Mouse (Mus musculus) forebrain, postnatal 0 days (tissue): ENCODE measurements around the gene Nos1ap. TPM values are rescaled to one million over a fixed set of nuclear protein-coding genes. Genes with fewer than 3 reads are reported as not detected.

Source experiments
- ATAC-seq: fragments of 200-750 bp; cut with Nextera tagmentation; 2 replicates; pipeline ENCODE4 v1.8.0; 2017; ENCODE audit warnings: mild to moderate bottlenecking, moderate library complexity
- DNase-seq: peaks from one replicate; pipeline ENCODE4 v3.0.0-alpha.2; 2015
- H3K27ac ChIP-seq: fragments of 300-500 bp; sonication (generic); 2 replicates; pipeline ENCODE4 v1.5.1; 2014; ENCODE audit warnings: low read depth, mild to moderate bottlenecking, antibody characterized with exemption, low read length, moderate library complexity, mixed read lengths
- H3K27me3 ChIP-seq: fragments of 300-500 bp; sonication (generic); 2 replicates; pipeline ENCODE4 v1.6.1; 2014; ENCODE audit warnings: mild to moderate bottlenecking, low read length, mixed read lengths; ENCODE audit not compliant: insufficient read depth
- H3K36me3 ChIP-seq: fragments of 300-500 bp; sonication (generic); 2 replicates; pipeline ENCODE4 v1.6.1; 2014; ENCODE audit warnings: mild to moderate bottlenecking, moderate library complexity; ENCODE audit not compliant: insufficient read depth
- H3K4me1 ChIP-seq: fragments of 300-500 bp; sonication (generic); 2 replicates; pipeline ENCODE4 v1.6.1; 2014; ENCODE audit warnings: antibody characterized with exemption; ENCODE audit not compliant: insufficient read depth
- H3K4me2 ChIP-seq: fragments of 300-500 bp; sonication (generic); 2 replicates; pipeline ENCODE4 v1.6.1; 2014; ENCODE audit warnings: low read depth, mild to moderate bottlenecking, moderate library complexity
- H3K4me3 ChIP-seq: fragments of 300-500 bp; sonication (generic); 2 replicates; pipeline ENCODE4 v1.5.1; 2014; ENCODE audit warnings: low read depth, low read length, mixed read lengths
- H3K9ac ChIP-seq: fragments of 300-500 bp; sonication (generic); 2 replicates; pipeline ENCODE4 v1.6.1; 2014; ENCODE audit warnings: mild to moderate bottlenecking
- H3K9me3 ChIP-seq: fragments of 300-500 bp; sonication (generic); 2 replicates; pipeline ENCODE4 v1.6.1; 2016; ENCODE audit warnings: low read length
- CTCF ChIP-seq: sonication (generic); IDR thresholded peaks from 2 replicates; pipeline ENCODE4 v1.5.1; 2016; ENCODE audit warnings: antibody characterized with exemption, control low read depth, low read depth
- WGBS: fragments of 180-500 bp; shearing (Covaris S2); extraction: QIAGEN DNeasy Blood & Tissue Kit; methylation state at CpG from one replicate; pipeline ENCODE4 v1.1.7; 2014; 5-methylcytosine and 5-hydroxymethylcytosine counted together
- polyA plus RNA-seq: library from polyadenylated mRNA; unstranded; fragments of >200 nt; fragmentation: Nextera tagmentation; extraction: Ambion mirVana; gene quantifications from 2 replicates; pipeline ENCODE4 v1.2.1, GENCODE M21; 2015
- total RNA-seq: library from RNA; depleted of rRNA; stranded (reverse); fragments of >200 nt; gene quantifications from 2 replicates; pipeline ENCODE4 v1.2.3, GENCODE M21; 2014; rRNA removed

Gene Nos1ap
- 8.0 and 12.4 TPM in 2 replicates for total RNA-seq
- 8.0 and 14.8 TPM in 2 replicates for polyA plus RNA-seq

GRCm38 (mm10) chr1:170589219-170590040 lies at the start of gene Nos1ap:
TSS of gene Nos1ap (minus strand) at chr1:170589861.
- peak within 1 kb of the TSS; percentile 80 for H3K9ac ChIP-seq
- H3K9me3 ChIP-seq = 0 out of 2 replicates have a peak, but pooled peaks cover 3% of the 10 kb centered on the region
- peak; percentile 95 for ATAC-seq
- peak within 1 kb of the TSS; percentile 88 for H3K4me2 ChIP-seq
- no peaks in the 10 kb centered on the region; the same call in 1 of the 2 replicates for H3K36me3 ChIP-seq
- H3K4me3 ChIP-seq = peak within 1 kb of the TSS; percentile 85
- peak; percentile 80 for DNase-seq
- peaks cover 8% of the 10 kb centered on the region; the same call in 1 of the 2 replicates for H3K4me1 ChIP-seq
- 3% methylated on average over 83 of the region's 106 CpGs for WGBS
- no peak for TF ChIP-seq CTCF
- no peaks in the 10 kb centered on the region for H3K27me3 ChIP-seq
- H3K27ac ChIP-seq = peak within 1 kb of the TSS; percentile 66

- no peak overlapping the region for H3K27ac ChIP-seq
- WGBS = 85% methylated on average over 7 of the region's 7 CpGs
Measured at GRCm38 (mm10) chr1:170638941-170639340, 49.3 kb upstream of the Nos1ap start.

GRCm38 (mm10) chr1:170632856-170633255 lies 43.2 kb upstream of the Nos1ap start:
- no peak overlapping the region for H3K4me2 ChIP-seq
- no peak overlapping the region for H3K27ac ChIP-seq
- H3K9ac ChIP-seq = no peak overlapping the region
- H3K27me3 ChIP-seq = no peaks in the 10 kb centered on the region
- H3K9me3 ChIP-seq = no peaks in the 10 kb centered on the region
- no peak overlapping the region for H3K4me3 ChIP-seq
- ATAC-seq (no peak), DNase-seq (no peak)
- H3K4me1 ChIP-seq = no peaks in the 10 kb centered on the region
- no peak for TF ChIP-seq CTCF
- WGBS = 66% methylated on average over 4 of the region's 4 CpGs
- H3K36me3 ChIP-seq = no peaks in the 10 kb centered on the region

More at GRCm38 (mm10) chr1:170638941-170639340, 49.3 kb upstream of the Nos1ap start:
- Histone ChIP-seq H3K27me3 (no peaks in the 10 kb centered on the region), H3K9ac (no peak overlapping the region), H3K4me3 (no peak overlapping the region), H3K4me1 (no peaks in the 10 kb centered on the region), H3K36me3 (no peaks in the 10 kb centered on the region), H3K9me3 (no peaks in the 10 kb centered on the region), H3K4me2 (no peak overlapping the region)
- no peak for DNase-seq
- TF ChIP-seq CTCF = no peak
- no peak for ATAC-seq

GRCm38 (mm10) chr1:170632385-170632784 lies 42.7 kb upstream of the Nos1ap start:
- Histone ChIP-seq H3K4me2 (no peak overlapping the region), H3K4me1 (no peaks in the 10 kb centered on the region), H3K27ac (no peak overlapping the region), H3K9ac (no peak overlapping the region), H3K4me3 (no peak overlapping the region), H3K27me3 (no peaks in the 10 kb centered on the region), H3K9me3 (no peaks in the 10 kb centered on the region), H3K36me3 (no peaks in the 10 kb centered on the region)
- TF ChIP-seq CTCF = peak; percentile 97
- ATAC-seq = peak; percentile 88
- WGBS = 17% methylated on average over 3 of the region's 3 CpGs
- peak; percentile 87 for DNase-seq

- ATAC-seq = no peak
- H3K9ac ChIP-seq = no peak overlapping the region
- WGBS = 94% methylated on average over 5 of the region's 5 CpGs
- DNase-seq = no peak
- H3K27me3 ChIP-seq = no peaks in the 10 kb centered on the region
- no peak overlapping the region for H3K4me2 ChIP-seq
- H3K4me3 ChIP-seq = no peak overlapping the region
- no peaks in the 10 kb centered on the region for H3K36me3 ChIP-seq
- no peaks in the 10 kb centered on the region for H3K4me1 ChIP-seq
- H3K27ac ChIP-seq = no peak overlapping the region
- no peak for TF ChIP-seq CTCF
- H3K9me3 ChIP-seq = no peaks in the 10 kb centered on the region
Measured at GRCm38 (mm10) chr1:170631571-170631970, 41.9 kb upstream of the Nos1ap start.

- Histone ChIP-seq H3K27ac (no peak overlapping the region), H3K36me3 (no peaks in the 10 kb centered on the region), H3K4me1 (no peaks in the 10 kb centered on the region), H3K9me3 (no peaks in the 10 kb centered on the region), H3K9ac (no peak overlapping the region), H3K27me3 (no peaks in the 10 kb centered on the region), H3K4me2 (no peak overlapping the region), H3K4me3 (no peak overlapping the region)
- ATAC-seq (no peak), DNase-seq (no peak)
- no peak for TF ChIP-seq CTCF
- 84% methylated on average over 4 of the region's 4 CpGs for WGBS
Measured at GRCm38 (mm10) chr1:170630489-170630888, 40.8 kb upstream of the Nos1ap start.

- H3K9ac ChIP-seq = no peak overlapping the region
- H3K27ac ChIP-seq = no peak overlapping the region
- WGBS = 97% methylated on average over 1 of the region's 1 CpGs
- DNase-seq (no peak), ATAC-seq (no peak)
- no peaks in the 10 kb centered on the region for H3K4me1 ChIP-seq
- no peak overlapping the region for H3K4me3 ChIP-seq
- H3K9me3 ChIP-seq = peaks cover 4% of the 10 kb centered on the region; the same call in 1 of the 2 replicates
- H3K27me3 ChIP-seq = no peaks in the 10 kb centered on the region
- TF ChIP-seq CTCF = no peak
- H3K4me2 ChIP-seq = no peak overlapping the region
- H3K36me3 ChIP-seq = no peaks in the 10 kb centered on the region
Measured at GRCm38 (mm10) chr1:170623432-170623831, 33.8 kb upstream of the Nos1ap start.
